Mouse (Mus musculus): ENCODE measurements around the gene Ski.
"Not testable (repeated sequence)": the region's sequence is repeated elsewhere in the genome, so short reads cannot be mapped to it uniquely, and the experiment has no call there.

Ski gene

DNA sequence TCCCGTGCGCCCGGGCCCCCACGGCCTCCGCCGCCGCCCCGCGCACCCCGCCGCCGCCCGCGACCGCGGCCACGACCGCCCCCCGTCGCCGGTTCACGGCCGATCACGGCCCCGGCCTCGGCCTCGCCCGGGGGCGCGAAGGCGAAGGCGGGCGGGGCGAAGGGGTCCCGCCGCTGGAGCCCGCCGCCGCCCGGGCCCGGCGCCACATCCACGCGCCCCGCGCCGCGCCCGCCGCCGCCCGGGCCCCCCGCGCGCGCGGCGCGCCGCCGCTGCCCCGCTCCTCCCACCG is at the start of gene Ski:
TSS of gene Ski (minus strand) at position 41 of the 289 bp plus-strand sequence.
- DNase-seq: no peak

DNA sequence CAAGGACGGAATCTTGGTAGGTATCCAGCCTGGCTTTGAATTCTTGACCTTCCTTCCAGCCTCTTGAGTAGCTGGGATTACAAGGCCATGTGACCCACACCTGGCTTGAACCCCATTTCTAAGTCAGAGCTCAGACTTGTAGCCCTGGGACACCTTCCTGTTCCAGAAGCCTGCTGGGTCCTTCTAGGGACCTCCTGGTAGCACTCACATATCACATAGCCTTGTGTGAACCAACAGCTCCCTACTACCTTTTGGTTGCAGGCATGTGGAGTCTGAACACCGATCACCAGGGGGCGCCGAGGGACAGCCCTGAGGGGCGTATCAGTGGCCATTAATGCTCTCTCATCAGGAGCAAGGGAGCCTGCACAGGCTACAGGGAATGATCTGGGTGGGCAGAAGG is 46.0 kb upstream of the Ski start:
- DNase-seq: peak; percentile 82

GRCm38 (mm10) chr4:155267639-155268175 is 45.3 kb upstream of the Ski start:
- DNase-seq: peak; percentile 39

DNA sequence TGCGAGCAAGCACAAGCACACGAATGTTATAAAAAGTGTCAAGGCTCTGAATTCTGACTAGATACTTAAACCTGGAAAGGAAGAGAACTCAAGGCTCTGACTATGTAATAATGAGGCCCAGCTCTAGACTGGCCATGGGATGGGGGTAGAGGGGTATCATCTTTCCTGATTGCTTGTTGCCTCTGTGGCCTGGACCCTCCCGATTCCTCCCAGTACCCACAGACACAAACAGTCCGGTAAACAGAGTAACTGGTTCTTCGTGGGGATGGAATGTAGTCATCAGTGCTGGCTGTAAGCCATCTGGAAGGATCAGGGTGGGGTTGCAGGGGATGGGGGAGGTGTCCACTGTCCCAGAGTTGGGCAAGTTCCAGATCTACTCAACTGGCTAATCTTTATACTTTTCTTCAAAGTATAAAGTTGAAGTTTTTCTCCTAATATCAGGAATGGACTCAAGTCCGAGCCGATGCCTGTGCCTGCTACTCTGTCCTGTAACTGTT is 44.7 kb upstream of the Ski start:
- peak; percentile 19 for DNase-seq

DNA sequence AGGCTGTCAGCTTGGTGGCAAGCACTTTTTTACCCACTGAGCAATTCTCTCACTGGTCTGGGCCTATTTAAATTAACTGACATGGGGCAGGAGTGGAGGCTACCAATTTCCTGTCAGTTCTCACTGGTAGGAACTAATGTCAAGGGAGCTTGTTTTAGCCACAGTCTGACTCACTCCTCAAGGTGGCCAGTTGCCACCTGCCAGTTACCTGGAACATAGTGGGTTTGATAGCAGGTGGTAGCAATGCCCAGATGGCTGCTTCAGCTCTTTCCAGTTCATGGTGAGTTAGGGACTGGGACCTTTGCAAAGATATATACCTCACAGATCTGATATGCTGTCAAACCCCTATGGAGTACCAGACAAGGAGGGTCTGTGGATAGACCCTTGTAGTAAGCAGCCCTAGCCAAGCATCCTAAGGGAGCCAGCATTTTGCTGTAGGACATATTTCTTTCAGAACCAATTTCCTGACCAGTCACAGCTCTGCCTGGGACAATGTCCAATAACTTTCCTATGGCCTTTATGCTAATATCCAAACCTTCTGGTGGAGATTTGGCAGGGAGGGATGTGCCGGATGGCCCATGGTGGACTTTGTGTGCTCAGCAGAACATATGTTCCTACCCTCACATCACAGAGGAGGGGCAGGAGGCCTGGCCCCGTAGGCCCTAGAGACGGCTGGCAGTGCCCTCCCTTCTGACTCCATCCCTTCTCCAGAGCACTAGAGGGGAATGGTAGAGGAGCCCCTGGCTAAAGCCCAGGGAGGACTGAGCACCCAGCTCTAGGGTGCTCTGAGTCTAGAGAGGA is 42.3 kb upstream of the Ski start:
- no peak for DNase-seq

DNA sequence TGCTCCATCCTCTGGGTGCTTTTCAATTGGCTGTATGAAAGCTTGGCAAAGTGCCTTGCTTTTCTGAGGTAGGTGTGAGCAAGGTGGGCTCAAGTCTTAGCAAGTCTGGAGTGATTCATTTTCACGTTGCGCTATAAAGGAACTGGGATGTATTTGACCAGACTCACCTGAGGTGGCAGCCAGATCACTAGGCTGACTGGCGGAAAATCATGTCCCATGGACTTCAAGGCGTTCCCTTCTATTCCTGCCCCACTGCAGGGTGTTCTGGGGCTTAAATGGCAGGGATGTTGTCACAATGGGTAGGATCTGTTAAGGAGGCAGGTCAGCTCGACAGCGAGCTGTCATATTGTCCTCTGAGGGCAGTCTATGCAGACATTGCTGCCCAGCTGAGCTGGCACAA is 29.9 kb upstream of the Ski start:
- no peak for DNase-seq

DNA sequence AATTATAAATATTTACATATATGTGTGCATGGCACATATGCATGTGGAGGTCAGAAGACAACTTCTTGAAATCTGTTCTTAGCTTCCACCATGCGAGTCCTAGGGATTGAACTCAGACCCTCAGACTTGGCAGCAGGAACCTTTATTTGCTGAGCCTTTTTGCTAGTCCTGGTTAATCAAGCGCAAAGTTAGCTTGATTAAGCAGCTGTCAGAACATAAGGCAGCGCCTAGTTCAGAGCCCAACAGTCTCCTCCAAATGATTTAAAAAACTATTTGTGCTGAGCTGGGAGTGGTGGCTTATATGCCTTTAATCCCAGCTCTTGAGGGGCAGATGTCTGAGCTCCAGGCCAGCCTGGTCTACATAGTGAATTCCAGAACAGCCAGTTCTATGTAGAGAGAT is 28.8 kb upstream of the Ski start:
- DNase-seq: no peak

DNA sequence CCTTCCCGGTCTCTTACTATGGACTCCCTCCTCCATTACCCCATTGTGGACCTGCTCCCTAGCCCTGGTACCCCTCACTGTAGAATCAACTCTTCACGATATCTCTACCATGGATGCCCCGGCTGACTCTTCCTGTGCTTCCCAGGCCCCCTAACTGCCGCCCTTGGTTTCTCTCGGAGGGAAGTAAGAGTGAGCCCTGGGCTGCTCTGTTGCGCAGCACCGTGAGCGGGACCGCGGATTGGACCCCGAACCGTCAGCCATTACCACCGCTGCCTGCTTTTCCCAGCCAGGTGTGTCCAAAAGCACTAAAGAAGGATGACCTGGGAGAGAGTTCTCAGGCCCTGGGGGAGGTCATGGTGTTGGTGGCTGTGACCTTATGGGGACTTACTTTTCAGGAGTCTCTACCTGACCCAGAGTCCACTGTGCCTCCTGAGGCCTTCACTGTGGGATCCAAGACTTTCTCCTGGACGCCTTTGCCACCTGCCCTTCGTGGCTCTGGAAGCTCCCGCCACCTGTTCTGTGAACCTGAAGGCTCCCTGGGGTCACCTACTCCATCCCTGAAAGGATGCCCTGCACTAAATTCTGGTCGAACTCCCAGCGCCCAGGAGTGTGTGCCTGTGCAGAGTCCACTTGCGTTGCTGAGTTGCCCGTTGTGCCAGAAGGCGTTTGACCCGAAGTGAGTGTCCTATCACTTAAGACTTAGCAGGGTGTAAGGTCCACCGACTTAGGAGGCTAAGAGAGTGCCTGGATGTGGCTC is 28.1 kb upstream of the Ski start:
- peak; percentile 20 for DNase-seq

GRCm38 (mm10) chr4:155249648-155250351 is 27.4 kb upstream of the Ski start, which contains the start of gene Faap20:
Faap20 (plus strand) TSS chr4:155249802.
- peak; percentile 91 for DNase-seq

- peak; percentile 96 for DNase-seq
Measured at GRCm38 (mm10) chr4:155249257-155249647, 26.9 kb upstream of the Ski start.

DNA sequence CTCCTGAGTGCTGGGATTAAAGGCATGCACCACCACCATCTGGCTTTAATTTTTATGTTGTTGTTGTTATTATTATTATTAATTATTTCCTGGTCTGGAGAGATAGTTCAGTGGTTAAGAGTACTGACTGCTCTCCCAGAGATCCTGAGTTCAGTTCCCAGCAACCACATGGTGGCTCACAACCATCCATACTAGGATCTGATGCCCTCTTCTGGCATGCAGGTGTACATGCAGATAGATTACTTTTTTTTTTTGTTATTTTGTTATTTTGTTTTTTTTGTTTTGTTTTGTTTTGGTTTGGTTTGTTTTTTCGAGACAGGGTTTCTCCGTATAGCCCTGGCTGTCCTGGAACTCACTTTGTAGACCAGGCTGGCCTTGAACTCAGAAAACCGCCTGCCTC is 25.7 kb upstream of the Ski start:
- DNase-seq: not testable (repeated sequence)

- no peak for DNase-seq
Measured at GRCm38 (mm10) chr4:155246691-155247105, 24.3 kb upstream of the Ski start.

DNA sequence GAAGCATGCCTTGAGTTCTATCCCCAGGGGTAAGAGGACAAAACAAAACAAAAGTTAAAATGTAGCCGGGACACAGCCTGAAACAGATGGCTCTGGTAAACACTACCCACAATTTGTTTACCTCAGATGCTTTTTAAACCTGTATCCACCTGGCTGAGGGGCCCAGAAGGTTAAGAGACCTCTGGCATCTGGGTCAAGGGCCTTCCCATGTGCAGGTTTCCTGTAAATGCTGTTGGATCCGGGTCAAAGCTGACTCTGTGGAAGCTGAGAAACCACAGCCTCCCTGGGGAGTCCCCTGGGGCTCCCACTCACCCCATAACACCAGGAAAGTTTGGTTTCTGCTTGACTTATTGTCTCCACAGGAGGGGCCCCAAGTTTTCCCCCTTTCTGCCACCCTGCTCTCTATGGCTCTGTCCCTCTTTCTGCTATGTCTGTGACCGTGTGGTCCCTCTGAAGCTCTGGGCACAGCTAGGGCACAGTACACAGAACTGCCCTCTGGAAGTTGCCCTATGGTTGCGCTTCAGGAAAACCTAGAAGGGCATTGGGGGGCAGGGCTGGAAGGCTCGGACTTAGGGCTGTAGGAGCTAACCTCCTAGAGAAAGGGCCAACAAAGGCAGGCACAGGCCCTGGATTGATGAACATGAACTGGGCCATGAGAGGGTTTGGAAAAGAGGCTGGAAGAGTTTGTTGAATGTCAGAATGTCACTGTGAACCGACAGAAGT is 23.5 kb upstream of the Ski start:
- DNase-seq: no peak

DNA sequence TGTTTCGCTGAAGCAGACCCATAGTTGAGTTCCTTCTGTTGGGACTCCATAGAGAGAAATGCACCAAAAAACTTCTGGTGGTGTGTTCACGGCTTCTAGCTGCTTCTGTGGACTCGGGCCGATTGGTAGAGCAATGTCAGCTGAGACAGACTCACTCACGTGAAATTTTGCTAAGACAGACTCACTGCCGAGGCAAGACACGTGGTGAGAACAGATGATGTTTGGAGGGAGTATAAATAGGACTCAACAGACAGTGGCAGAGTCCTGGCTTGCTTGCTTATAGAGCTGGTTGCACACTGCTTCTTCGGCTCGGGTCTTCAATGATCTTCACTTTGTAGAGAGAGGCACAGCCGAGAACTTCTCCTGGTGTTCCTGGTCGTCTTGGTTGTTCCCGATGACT is 20.8 kb upstream of the Ski start:
- no peak for DNase-seq

DNA sequence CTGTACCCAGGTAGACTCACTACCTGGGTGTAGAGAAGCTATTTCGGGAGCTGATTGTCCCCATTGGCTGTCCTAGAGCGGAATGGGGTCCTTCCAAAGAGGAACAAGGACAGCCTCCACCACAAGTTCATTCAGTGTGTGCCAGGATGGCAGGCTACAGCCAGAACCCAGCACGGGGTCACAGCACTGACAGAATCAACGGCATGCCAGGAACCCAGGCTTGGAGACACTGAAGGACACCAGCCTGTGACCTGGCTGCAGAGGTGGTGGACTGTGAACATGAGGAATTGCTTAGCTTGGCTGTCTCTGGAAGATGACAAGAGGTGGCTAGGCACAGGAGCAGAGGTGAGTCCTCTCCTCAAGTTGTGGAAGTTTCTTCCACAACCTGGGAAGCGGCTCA is 19.9 kb upstream of the Ski start:
- DNase-seq: no peak

DNA sequence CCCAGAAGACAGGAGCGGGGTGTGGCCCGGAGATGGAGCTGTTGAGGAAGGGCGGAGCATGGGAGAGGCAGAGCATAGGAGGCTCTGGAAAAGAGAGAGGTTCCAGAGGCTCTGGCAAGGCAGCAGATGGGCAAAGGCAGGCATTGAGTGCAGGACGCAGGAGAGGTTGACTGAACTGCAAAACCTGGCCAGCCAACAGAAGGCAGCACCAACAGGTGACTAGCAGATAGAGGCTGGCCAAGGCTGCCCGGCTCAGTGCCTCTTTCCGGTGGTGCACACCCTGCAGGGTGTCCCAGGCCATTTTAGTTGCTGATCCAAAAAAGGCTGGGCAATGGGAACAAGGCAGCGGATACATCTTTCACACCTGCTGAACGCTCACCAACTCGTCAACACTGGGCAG is 19.4 kb upstream of the Ski start:
- DNase-seq: no peak

DNA sequence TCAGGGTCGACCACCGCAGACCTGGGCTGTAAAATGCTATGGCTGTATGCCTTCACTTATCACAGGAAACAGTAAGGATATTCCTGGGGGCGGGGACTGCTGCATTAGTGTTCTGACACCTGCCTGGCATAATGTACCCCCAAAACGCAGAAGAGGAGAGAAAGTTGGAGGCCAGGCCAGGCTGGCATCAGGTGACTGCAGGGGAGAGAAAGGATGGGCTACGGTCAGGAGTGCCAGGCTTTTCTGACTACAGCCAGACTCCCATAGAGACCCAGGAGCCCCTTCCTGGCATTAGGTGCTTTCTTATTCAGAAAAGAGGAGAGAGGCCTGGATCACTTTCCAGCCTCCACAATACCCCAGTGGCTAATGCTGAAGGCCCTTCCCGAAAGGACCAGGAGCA is 17.1 kb upstream of the Ski start:
- DNase-seq: no peak

- DNase-seq: peak; percentile 60
Measured at GRCm38 (mm10) chr4:155238276-155238675, 15.9 kb upstream of the Ski start.

DNA sequence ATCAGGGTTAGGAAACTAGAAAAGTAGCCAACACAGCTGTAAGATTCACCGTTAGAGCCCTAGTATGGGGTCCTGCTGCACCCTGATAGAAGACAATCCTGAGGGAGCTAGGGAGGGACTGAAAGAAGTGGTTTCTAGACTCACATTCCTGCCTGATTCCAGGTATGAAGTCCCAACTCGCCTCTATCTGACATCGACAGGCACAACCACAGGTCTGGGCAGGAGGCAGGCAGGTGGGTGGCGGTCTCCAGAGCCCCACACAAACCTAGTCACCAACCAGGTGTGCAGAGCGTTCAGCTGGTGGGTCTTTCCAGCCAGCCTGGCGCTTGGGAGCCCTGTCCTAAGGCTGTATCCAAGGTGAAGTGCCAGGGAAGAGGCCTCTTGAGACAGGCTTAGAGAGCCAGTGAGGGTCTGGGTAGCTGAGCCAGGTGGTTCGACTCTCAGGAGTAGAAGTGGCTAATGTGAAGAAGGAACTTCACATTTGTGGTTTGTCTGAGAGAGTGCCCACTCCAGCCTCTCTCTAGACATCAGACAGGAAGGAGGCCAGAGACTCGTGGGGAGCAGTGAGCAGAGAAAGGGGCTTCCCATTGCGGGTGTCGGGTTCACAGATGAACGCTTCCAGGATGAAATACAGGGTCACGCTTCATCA is 14.5 kb upstream of the Ski start:
- peak; percentile 57 for DNase-seq

GRCm38 (mm10) chr4:155235311-155236119 is 13.1 kb upstream of the Ski start:
- DNase-seq: peak; percentile 94
